Mouse (Mus musculus) myocyte (in vitro differentiated cells): ENCODE measurements around the gene Zfp52. TPM values are rescaled to one million over a fixed set of nuclear protein-coding genes. Genes with fewer than 3 reads are reported as not detected.

Experiments
- H3K27me3 ChIP-seq: one replicate; pipeline ENCODE4 v1.6.1; 2011; ENCODE audit not compliant: control insufficient read depth, insufficient read depth, insufficient read length
- H3K36me3 ChIP-seq: one replicate; pipeline ENCODE4 v1.6.1; 2011; ENCODE audit not compliant: control insufficient read depth, insufficient read depth
- H3K4me2 ChIP-seq: one replicate; pipeline ENCODE4 v1.6.1; 2011; ENCODE audit warnings: low read depth, control low read depth
- H3K4me3 ChIP-seq: one replicate; pipeline ENCODE4 v1.5.1; 2011; ENCODE audit warnings: mild to moderate bottlenecking, control low read depth, moderate library complexity
- H3K79me2 ChIP-seq: one replicate; pipeline ENCODE4 v1.6.1; 2011; ENCODE audit not compliant: control insufficient read depth, insufficient read depth
- H3ac ChIP-seq: one replicate; pipeline ENCODE4 v1.6.1; 2011; ENCODE audit not compliant: control insufficient read depth, insufficient read length
- CEBPB ChIP-seq: IDR thresholded peaks from 2 replicates; pipeline ENCODE4 v1.6.1; 2011; ENCODE audit warnings: mild to moderate bottlenecking, moderate library complexity; ENCODE audit not compliant: poor library complexity, insufficient read depth, severe bottlenecking
- E2F4 ChIP-seq: IDR thresholded peaks from one replicate; pipeline ENCODE4 v1.6.1; 2011; ENCODE audit warnings: mild to moderate bottlenecking, control low read depth, moderate library complexity; ENCODE audit not compliant: insufficient read depth
- MAX ChIP-seq: IDR thresholded peaks from one replicate; pipeline ENCODE4 v1.6.1; 2011; ENCODE audit warnings: low read depth, mild to moderate bottlenecking, control low read depth
- MYOD1 ChIP-seq, 3 experiments: IDR thresholded peaks; one replicate each; pipeline ENCODE4 v1.6.1; 2011; ENCODE audit warnings: control low read depth in 2 of 3, low read depth in 2 of 3, mild to moderate bottlenecking in 2 of 3, moderate library complexity in 1 of 3; ENCODE audit not compliant: insufficient read length in 2 of 3, control insufficient read depth in 1 of 3
- MYOG ChIP-seq, 3 experiments: IDR thresholded peaks; one replicate each; pipeline ENCODE4 v1.6.1; 2011; ENCODE audit warnings: control low read depth in 2 of 3, low read depth in 2 of 3, mild to moderate bottlenecking in 2 of 3; ENCODE audit not compliant: insufficient read length in 2 of 3, control insufficient read depth in 1 of 3, insufficient read depth in 1 of 3
- POLR2A ChIP-seq: IDR thresholded peaks from one replicate; pipeline ENCODE4 v1.6.1; 2011; ENCODE audit warnings: low read depth, mild to moderate bottlenecking, control low read depth, moderate library complexity; ENCODE audit not compliant: insufficient read length
- POLR2AphosphoS2 ChIP-seq: IDR thresholded peaks from one replicate; pipeline ENCODE4 v1.6.1; 2011; ENCODE audit warnings: low read depth, control low read depth; ENCODE audit not compliant: insufficient read length
- REST ChIP-seq: IDR thresholded peaks from one replicate; pipeline ENCODE4 v1.6.1; 2011; ENCODE audit warnings: mild to moderate bottlenecking, control low read depth, moderate library complexity; ENCODE audit not compliant: insufficient read depth, insufficient read length
- SRF ChIP-seq: IDR thresholded peaks from one replicate; pipeline ENCODE4 v1.6.1; 2011; ENCODE audit warnings: low read depth; ENCODE audit not compliant: control insufficient read depth, insufficient read length
- TCF12 ChIP-seq: IDR thresholded peaks from one replicate; pipeline ENCODE4 v1.6.1; 2011; ENCODE audit warnings: mild to moderate bottlenecking, control low read depth; ENCODE audit not compliant: poor library complexity, insufficient read depth, severe bottlenecking
- TCF3 ChIP-seq: IDR thresholded peaks from one replicate; pipeline ENCODE4 v1.6.1; 2011; ENCODE audit warnings: low read depth, control low read depth; ENCODE audit not compliant: insufficient read length
- USF1 ChIP-seq: IDR thresholded peaks from one replicate; pipeline ENCODE4 v1.6.1; 2011; ENCODE audit warnings: low read depth, mild to moderate bottlenecking, control low read depth, moderate library complexity
- polyA plus RNA-seq: library from polyadenylated mRNA; unstranded; fragments of >200 nt; fragmentation: generic; extraction: Trizol; gene quantifications from one replicate; pipeline ENCODE4 v1.2.1, GENCODE M21; 2012; ENCODE audit warnings: missing spikeins

The Zfp52 gene
- polyA plus RNA-seq, 1 experiment: 1.9 TPM

DNA sequence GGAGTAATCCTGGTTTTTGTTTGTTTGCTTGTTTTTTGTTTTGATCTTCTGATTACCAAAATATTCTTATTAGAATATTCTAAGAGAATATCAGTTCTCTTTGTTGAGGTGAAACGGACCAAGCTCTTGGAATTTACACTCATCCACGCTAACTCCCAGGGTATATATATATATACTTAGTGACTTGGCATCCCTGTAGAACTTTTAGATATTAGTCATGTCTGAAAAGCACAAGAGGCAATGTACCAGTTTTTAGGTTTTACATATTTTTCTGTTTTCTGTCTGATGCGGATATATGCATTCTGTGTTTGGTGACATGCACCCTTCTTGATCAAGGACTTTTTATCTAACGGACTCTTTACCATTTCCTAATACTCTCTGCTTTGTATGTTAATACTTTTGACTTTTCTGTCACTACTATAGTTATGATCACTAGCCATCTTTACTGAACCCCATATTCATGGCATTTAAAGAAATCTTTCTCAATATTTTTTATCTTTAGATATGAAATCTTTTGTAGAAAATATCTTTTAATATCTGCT is 18.1 kb upstream of the Zfp52 start:
- H3ac ChIP-seq: peak overlapping the region; percentile 54
- H3K4me2 ChIP-seq: peak overlapping the region; percentile 98
- H3K27me3 ChIP-seq: no peaks in the 10 kb centered on the region
- TF ChIP-seq MYOD1 (IDR thresholded peaks at IDR 0.05; ENCODE audit: control insufficient read depth in 1 of 3, insufficient read length in 2 of 3, low read depth in 2 of 3): no peak
- no peak for TF ChIP-seq POLR2AphosphoS2
- no peak for TF ChIP-seq POLR2A
- no peak for TF ChIP-seq CEBPB
- no peak for TF ChIP-seq REST
- no peak for TF ChIP-seq USF1
- no peak for TF ChIP-seq MAX
- TF ChIP-seq SRF: no peak
- TF ChIP-seq TCF3: no peak
- no peak for TF ChIP-seq E2F4
- no peak for TF ChIP-seq MYOG (IDR thresholded peaks at IDR 0.05; ENCODE audit: control insufficient read depth in 1 of 3, insufficient read depth in 1 of 3, insufficient read length in 2 of 3, low read depth in 2 of 3)
- TF ChIP-seq TCF12: no peak
- peak overlapping the region; percentile 71 for H3K4me3 ChIP-seq
- no peaks in the 10 kb centered on the region for H3K36me3 ChIP-seq
- H3K79me2 ChIP-seq: no peaks in the 10 kb centered on the region

DNA sequence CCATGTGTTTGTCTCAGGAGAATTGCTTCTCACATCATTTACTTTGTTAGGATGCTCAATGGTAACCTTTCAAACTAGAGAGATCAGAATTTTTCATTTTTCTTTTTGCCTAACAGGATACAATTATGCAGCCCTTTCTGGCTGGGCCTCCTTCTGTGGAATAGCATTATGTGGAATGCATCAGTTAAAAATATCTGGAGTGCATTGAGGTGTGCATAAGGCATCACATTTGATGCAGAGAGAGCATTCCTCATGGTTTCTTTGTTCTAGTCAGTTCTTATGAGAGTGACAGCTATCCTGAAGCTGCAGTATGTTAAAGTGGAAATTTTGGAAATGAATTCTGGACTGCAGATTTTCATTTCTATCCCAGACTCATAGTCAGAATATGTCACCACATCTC is 9.1 kb upstream of the Zfp52 start:
- Histone ChIP-seq H3K79me2 (no peaks in the 10 kb centered on the region), H3K27me3 (no peaks in the 10 kb centered on the region), H3ac (no peak overlapping the region), H3K36me3 (no peaks in the 10 kb centered on the region), H3K4me2 (no peak overlapping the region), H3K4me3 (no peak overlapping the region)
- TF ChIP-seq TCF12 (no peak), USF1 (no peak)

DNA sequence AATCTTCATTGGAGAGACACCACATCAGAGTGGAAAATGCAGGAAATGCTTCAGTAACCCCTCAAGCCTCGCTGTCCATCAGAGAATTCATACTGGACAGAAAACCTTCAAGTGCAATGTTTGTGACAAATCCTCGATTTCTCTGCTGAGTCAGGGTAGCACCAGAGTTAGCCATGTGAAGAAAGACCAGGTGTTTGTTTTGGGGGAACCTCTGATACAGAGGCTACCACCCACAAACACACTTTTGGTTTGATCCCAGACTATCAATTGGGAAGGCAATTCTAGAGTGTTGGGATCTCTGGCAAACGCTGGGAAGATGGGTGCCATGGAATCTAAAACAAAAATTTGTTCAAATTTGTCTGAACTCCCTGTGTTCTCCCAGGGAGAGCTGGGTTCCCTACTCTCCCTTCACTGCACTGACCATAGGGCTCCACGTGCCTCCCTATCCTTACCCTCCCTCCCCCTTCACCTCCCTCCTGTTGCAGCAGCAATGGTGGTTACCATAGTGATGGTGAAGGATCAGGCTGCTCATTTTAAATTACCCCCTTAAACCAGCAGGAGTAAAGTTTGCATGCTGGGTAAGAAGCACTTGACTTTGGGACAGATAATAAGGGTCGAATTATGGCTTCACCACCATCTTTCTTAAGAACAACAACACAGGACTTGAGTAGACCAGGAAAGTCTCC is 4.6 kb upstream of the Zfp52 start:
- no peak overlapping the region for H3ac ChIP-seq
- no peak overlapping the region for H3K4me3 ChIP-seq
- H3K36me3 ChIP-seq: no peaks in the 10 kb centered on the region
- TF ChIP-seq MAX: no peak
- no peak for TF ChIP-seq MYOD1 (IDR thresholded peaks at IDR 0.05; ENCODE audit: control insufficient read depth in 1 of 3, insufficient read length in 2 of 3, low read depth in 2 of 3)
- TF ChIP-seq USF1: no peak
- no peak for TF ChIP-seq E2F4
- no peak for TF ChIP-seq CEBPB
- TF ChIP-seq REST: no peak
- TF ChIP-seq SRF: no peak
- TF ChIP-seq TCF3: no peak
- TF ChIP-seq POLR2A: no peak
- TF ChIP-seq TCF12: no peak
- TF ChIP-seq POLR2AphosphoS2: no peak
- TF ChIP-seq MYOG (IDR thresholded peaks at IDR 0.05; ENCODE audit: control insufficient read depth in 1 of 3, insufficient read depth in 1 of 3, insufficient read length in 2 of 3, low read depth in 2 of 3): no peak
- H3K79me2 ChIP-seq: no peaks in the 10 kb centered on the region
- no peak overlapping the region for H3K4me2 ChIP-seq
- no peaks in the 10 kb centered on the region for H3K27me3 ChIP-seq

DNA sequence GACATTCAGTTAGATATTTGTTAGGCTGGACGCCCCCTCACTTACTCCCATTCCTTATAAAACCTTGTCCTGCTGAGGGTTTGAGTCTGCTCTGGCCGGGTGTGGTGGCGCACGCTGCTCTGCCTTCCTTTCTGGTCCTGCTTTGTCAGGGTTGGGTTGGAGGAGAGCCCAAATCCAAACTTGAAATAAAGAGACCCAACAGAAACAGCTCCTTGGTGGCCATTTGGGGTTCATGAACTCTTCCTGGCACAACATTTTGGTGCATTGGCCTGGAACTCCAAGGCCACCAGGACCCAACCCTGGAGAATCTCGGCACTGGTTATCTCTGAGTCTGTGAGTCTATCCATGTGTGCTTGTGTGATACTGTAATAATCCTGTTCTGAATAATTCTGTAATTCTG is 3.7 kb upstream of the Zfp52 start:
- H3K4me2 ChIP-seq: peak overlapping the region; percentile 84
- H3K4me3 ChIP-seq: peak overlapping the region; percentile 39
- no peaks in the 10 kb centered on the region for H3K36me3 ChIP-seq
- no peaks in the 10 kb centered on the region for H3K79me2 ChIP-seq
- H3ac ChIP-seq: peak overlapping the region; percentile 45
- H3K27me3 ChIP-seq: no peaks in the 10 kb centered on the region
- no peak for TF ChIP-seq E2F4
- no peak for TF ChIP-seq TCF3
- no peak for TF ChIP-seq CEBPB
- no peak for TF ChIP-seq MYOG (IDR thresholded peaks at IDR 0.05; ENCODE audit: control insufficient read depth in 1 of 3, insufficient read depth in 1 of 3, insufficient read length in 2 of 3, low read depth in 2 of 3)
- no peak for TF ChIP-seq POLR2AphosphoS2
- TF ChIP-seq MAX: no peak
- TF ChIP-seq REST: no peak
- no peak for TF ChIP-seq POLR2A
- TF ChIP-seq SRF: no peak
- no peak for TF ChIP-seq USF1
- TF ChIP-seq TCF12: no peak
- TF ChIP-seq MYOD1 (IDR thresholded peaks at IDR 0.05; ENCODE audit: control insufficient read depth in 1 of 3, insufficient read length in 2 of 3, low read depth in 2 of 3): no peak
